Mouse (Mus musculus): Measurements from ENCODE around the gene Rgmb.

Rgmb gene

GRCm38 (mm10) chr17:15774565-15775215, 56.1 kb downstream of the Rgmb start:
- no peak for DNase-seq

GRCm38 (mm10) chr17:15773956-15774355, 56.9 kb downstream of the Rgmb start:
- DNase-seq, result no peak

- DNase-seq, result no peak
These were observed 61.6 kb downstream of the Rgmb start for GRCm38 (mm10) chr17:15769081-15769724.

GRCm38 (mm10) chr17:15761191-15761590, 69.6 kb downstream of the Rgmb start:
- DNase-seq, result no peak

All from cerebellum, postnatal 14 days (tissue).